Mouse (Mus musculus): Measurements from ENCODE around the gene Slc3a2.
A peak's percentile ranks its signal among the peaks of the same experiment; 100 is the strongest.
"Not testable (repeated sequence)": the region's sequence is repeated elsewhere in the genome, so short reads cannot be mapped to it uniquely, and the experiment has no call there.

The Slc3a2 gene

GRCm38 (mm10) chr19:8726609-8727390 is 3.6 kb upstream of the Slc3a2 start:
- DNase-seq = no peak

GRCm38 (mm10) chr19:8725081-8725613 is 2.0 kb upstream of the Slc3a2 start:
- no peak for DNase-seq

GRCm38 (mm10) chr19:8724392-8724791 is 1.2 kb upstream of the Slc3a2 start:
- DNase-seq = no peak

- DNase-seq = peak; percentile 25
These were observed 591 bp upstream of the Slc3a2 start for GRCm38 (mm10) chr19:8723574-8724346.

DNA sequence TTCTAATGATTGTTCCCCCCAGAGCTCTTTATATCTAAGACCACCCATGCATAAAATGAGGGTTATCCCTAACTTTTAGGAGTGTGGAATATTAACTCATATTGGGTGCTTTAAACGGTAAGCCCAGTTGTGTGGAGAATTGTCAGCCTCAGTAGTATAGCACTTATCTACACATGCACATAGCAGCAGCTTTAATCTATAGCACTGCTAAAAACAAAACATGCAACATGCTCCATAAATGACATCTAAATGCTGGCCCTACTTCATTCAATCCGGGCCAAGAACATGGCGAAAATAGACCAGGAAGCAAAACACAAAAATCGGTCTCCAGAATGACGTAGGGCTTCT is 636 bp downstream of the Slc3a2 start:
- DNase-seq = no peak

- DNase-seq = no peak
These were observed 1.1 kb downstream of the Slc3a2 start for GRCm38 (mm10) chr19:8722021-8722420.

GRCm38 (mm10) chr19:8721378-8721777 is 1.8 kb downstream of the Slc3a2 start:
- DNase-seq = no peak

- DNase-seq = not testable (repeated sequence)
These were observed 4.1 kb downstream of the Slc3a2 start for GRCm38 (mm10) chr19:8719037-8719436.

DNA sequence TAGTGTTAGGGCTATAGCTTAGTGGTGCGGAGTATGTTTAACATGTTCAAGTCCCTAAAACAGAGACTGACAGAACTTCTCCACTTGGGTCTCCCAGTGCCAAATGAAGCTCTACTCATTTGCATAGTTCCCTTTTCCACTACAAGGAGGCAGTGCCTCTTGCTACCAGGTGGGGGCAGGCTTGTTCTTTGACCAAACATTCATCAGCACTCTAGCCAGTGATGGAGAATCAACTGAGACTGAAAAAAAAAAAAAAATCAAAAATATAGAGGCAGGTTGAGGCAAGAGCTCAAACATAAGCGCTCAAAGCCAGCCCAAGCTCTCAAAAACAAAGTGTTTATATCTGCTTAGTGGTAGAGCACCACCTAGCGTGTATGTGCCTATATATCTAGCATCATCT is 4.8 kb downstream of the Slc3a2 start:
- DNase-seq = peak; percentile 81

DNA sequence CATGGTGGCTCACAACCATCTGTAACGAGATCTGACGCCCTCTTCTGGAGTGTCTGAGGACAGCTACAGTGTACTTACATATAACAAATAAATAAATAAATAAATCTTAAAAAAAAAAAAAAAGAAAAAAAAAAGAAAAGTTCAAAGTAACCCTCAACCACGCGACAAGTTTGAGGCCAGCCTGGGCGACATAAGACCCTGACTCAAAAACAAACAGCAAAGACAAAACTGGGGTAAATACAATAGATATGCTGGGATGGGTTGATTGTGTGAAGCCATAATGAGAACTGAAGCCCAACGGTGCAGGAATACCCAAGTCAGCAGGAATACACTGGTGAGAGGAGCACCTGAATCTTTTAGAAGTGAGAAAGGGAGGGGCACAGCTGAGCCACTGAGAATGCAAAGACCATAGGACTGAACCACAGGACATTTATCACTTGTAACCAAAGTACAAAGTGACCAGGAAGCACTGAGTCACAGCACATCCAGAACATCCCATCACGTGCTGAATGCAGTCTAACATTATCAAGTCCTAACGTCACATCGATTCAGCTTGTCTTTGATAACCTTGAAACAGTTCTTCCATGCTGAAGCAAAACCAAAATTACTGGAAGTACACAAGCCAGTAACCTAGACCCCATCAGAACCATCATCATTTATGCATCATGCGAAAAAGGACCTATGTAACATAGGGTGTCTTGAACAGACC is 6.2 kb downstream of the Slc3a2 start:
- DNase-seq = no peak

GRCm38 (mm10) chr19:8715868-8716766 is 7.1 kb downstream of the Slc3a2 start:
- DNase-seq = no peak

- DNase-seq = no peak
These were observed 8.3 kb downstream of the Slc3a2 start for GRCm38 (mm10) chr19:8714653-8715481.

- no peak for DNase-seq
These were observed 9.0 kb downstream of the Slc3a2 start for GRCm38 (mm10) chr19:8713997-8714652.

DNA sequence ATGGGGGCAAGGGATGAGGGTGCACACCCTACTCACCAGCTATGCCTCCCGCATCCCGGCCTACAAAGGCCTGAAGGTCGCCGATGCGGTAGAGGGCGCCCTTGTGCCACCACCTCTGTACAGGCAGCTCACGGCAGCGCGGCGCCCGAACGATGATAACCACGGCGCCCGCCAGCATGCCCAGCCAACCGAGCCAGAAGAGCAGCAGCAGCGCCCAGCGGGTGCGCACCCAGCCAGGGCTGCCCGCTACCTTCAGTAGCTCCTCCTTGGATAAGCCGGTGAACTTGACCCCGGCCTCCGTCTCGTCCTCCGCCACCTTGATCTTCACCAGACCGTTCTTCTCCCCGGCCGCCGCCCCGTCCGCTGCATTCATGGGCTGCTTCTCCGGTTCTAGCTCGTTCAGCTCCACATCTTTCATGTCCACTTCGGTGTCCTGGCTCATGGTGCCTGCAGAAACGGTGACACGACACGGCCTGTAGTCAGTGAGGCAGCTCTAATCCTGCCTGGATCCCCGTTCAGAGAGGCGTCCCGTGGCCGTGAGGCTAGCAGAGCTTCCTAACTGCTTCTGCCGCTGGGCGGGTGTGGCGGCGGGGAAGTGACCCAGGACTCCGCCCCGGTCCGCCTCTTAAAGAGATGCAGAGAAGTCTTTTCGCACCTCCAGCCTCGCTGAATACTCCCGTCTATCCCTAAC is 9.7 kb downstream of the Slc3a2 start:
- peak; percentile 96 for DNase-seq

- DNase-seq = peak; percentile 91
These were observed 10.3 kb downstream of the Slc3a2 start for GRCm38 (mm10) chr19:8712870-8713305.

GRCm38 (mm10) chr19:8711949-8712869 is 11.0 kb downstream of the Slc3a2 start:
- DNase-seq = no peak

GRCm38 (mm10) chr19:8711506-8711905 is 11.7 kb downstream of the Slc3a2 start:
- DNase-seq = no peak

DNA sequence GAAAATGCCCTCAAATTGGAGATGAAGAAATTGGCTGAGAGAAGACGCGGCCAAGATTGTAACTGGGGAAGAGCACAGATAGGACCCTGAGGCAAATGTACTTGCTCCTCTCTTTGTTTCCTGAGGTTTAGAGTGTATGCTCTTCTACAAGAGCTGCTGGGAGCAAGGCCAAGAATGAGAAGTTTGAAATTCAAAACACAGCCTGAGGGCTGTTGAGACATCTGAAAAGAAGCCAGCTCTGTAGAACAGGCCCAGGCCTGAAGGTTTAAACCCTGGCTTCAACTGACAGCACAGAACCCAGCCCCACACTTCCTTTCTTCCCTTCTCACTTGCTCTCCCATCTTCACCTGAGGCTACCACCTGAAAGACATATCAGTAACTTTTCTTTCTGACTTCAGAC is 13.1 kb downstream of the Slc3a2 start:
- peak; percentile 49 for DNase-seq

GRCm38 (mm10) chr19:8708954-8709353 is 14.2 kb downstream of the Slc3a2 start:
- no peak for DNase-seq
